Mouse (Mus musculus): ENCODE results near the gene Scarb2.

DNA sequence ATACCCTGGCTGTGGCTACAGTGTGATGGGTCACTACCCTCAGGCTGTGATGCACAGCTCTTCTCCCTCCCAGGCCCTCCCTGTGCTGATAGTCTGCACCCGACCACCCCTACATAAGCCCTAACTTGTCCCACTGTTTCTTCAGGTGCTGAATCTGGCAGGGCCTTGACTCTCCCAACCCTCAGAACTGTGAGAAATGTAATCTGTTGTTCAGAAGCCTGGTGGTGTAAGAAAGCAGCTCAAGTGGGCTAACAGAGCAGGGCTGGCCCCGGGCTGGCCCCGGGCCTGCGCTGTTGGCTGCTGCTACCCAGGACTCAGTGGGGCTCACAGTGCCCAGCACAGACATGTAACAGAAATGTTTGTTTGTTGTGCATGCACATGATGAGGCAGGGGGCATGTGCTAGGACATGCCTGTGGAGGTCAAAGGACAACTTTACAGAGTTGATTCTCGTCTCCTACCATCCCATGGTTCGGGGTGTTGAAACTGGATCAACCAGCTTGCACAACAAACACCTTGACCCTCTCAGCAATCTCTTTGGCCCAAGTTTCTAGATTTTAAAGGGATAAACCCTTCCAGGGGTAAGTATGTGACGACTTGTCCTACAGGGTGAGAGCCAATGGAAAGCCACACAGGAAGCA lies 10.7 kb downstream of the Scarb2 start:
- TF ChIP-seq EP300 (IDR thresholded peaks at IDR 0.05; ENCODE audit: insufficient read depth, low read depth, low read length) (no peak), POLR2A (IDR thresholded peaks at IDR 0.05; ENCODE audit: insufficient read depth, low read length) (no peak), CTCF (IDR thresholded peaks at IDR 0.05; ENCODE audit: low read depth, low read length) (no peak)

All from ES-Bruce4 (cell line).